In the genomic region with DNA sequence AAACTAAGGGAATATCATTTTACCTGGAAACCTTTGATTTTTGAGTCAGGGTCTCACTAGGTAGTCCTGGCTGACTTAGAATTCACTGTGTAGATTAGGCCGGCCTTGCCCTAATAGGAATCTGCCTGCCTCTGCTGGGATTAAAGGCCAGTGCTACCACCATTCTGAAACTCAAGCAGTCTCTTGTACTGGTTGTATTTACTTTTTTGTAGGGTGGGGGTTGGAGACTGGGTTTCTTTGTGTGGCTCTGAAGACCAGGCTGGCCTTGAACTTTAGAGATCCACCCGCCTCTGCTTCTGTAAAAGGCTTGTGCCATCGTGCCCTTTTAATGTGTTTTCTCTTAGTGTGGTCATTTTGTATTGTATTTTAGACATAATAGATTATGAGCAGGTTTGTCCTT, we compare ENCODE assay signal across 8 mouse cellular contexts. TPM values are rescaled to one million over a fixed set of nuclear protein-coding genes. Genes with fewer than 3 reads are reported as not detected.
DNase-seq lines count a peak whose midpoint lies in the region; ATAC-seq and TF ChIP-seq lines count a peak whose summit lies in the region.

No protein-coding gene starts in this region.

- ATAC-seq in neural tube, embryonic 11.5 days (ENCODE audit: insufficient read depth, low FRiP score, low TSS enrichment): no peak
- ATAC-seq in limb, embryonic 14.5 days (ENCODE audit: low FRiP score, low read depth): no peak
- no peak for ATAC-seq in stomach, postnatal 0 days (ENCODE audit: low FRiP score, low TSS enrichment)

- peak; percentile 50 to 80 for DNase-seq in adrenal gland, adult (ENCODE audit: inconsistent age in 2 of 2, low spot score in 1 of 2)
- no peak for DNase-seq in adrenal gland, postnatal 10 days
- peak; percentile 11 for DNase-seq in neural tube, embryonic 11.5 days (ENCODE audit: low spot score)
- no peak for DNase-seq in neural tube, embryonic 10.5 days (ENCODE audit: extremely low spot score, low spot score)
- DNase-seq in limb, embryonic 14.5 days (ENCODE audit: low spot score): no peak
- no peak for DNase-seq in stomach, postnatal 0 days (ENCODE audit: low spot score)
- no peak for DNase-seq in yolk sac, embryonic 10.5 days (ENCODE audit: low spot score)
- DNase-seq in gastrocnemius, adult 18-20 months (ENCODE audit: low spot score): no peak

- TF ChIP-seq POLR2A in limb, embryonic 14.5 days (IDR thresholded peaks at IDR 0.05; ENCODE audit: borderline replicate concordance, extremely low read depth, insufficient read depth, insufficient read length): no peak

- H3K4me3 ChIP-seq in neural tube, embryonic 11.5 days (ENCODE audit: low read depth, low read length): peak overlapping the region; percentile 70
- peak overlapping the region; percentile 77 for H3K4me3 ChIP-seq in limb, embryonic 14.5 days (replicated peaks; ENCODE audit: low read length)
- peak overlapping the region; percentile 30 for H3K4me3 ChIP-seq in stomach, postnatal 0 days (ENCODE audit: low read depth, low read length)

- peak overlapping the region; percentile 98 for H3K4me2 ChIP-seq in neural tube, embryonic 11.5 days (ENCODE audit: low read depth)
- peak overlapping the region; percentile 58 for H3K4me2 ChIP-seq in limb, embryonic 14.5 days (replicated peaks; ENCODE audit: low read depth, low read length, severe bottlenecking)
- peak overlapping the region; percentile 46 for H3K4me2 ChIP-seq in stomach, postnatal 0 days (replicated peaks; ENCODE audit: low read depth)

- H3K27ac ChIP-seq in neural tube, embryonic 11.5 days (ENCODE audit: low read depth, low read length): no peak overlapping the region
- H3K27ac ChIP-seq in limb, embryonic 14.5 days (replicated peaks; ENCODE audit: low read depth, low read length): no peak overlapping the region
- H3K27ac ChIP-seq in stomach, postnatal 0 days (replicated peaks): no peak overlapping the region

- no peaks in the 10 kb centered on the region for H3K27me3 ChIP-seq in neural tube, embryonic 11.5 days (ENCODE audit: control insufficient read depth, insufficient read depth, low read length)
- H3K27me3 ChIP-seq in limb, embryonic 14.5 days (ENCODE audit: control insufficient read depth, insufficient read depth, low read length): no peaks in the 10 kb centered on the region
- no peaks in the 10 kb centered on the region for H3K27me3 ChIP-seq in stomach, postnatal 0 days (ENCODE audit: control insufficient read depth, insufficient read depth, low read length)

- 0 out of 2 replicates have a peak overlapping the region, but pooled peaks have one; percentile 18 for H3K9ac ChIP-seq in neural tube, embryonic 11.5 days (ENCODE audit: low read length)
- no peak overlapping the region; the same call in 1 of the 2 replicates for H3K9ac ChIP-seq in limb, embryonic 14.5 days (ENCODE audit: low read depth, low read length, severe bottlenecking)
- H3K9ac ChIP-seq in stomach, postnatal 0 days (ENCODE audit: low read length): 0 out of 2 replicates have a peak overlapping the region, but pooled peaks have one; percentile 27

- peaks cover 3% of the 10 kb centered on the region for H3K36me3 ChIP-seq in neural tube, embryonic 11.5 days (ENCODE audit: control insufficient read depth, insufficient read depth, low read length)
- H3K36me3 ChIP-seq in limb, embryonic 14.5 days (ENCODE audit: control insufficient read depth, insufficient read depth, low read length): peaks cover 20% of the 10 kb centered on the region
- H3K36me3 ChIP-seq in stomach, postnatal 0 days (ENCODE audit: control insufficient read depth, insufficient read depth, low read length): peaks cover 10% of the 10 kb centered on the region; the same call in 1 of the 2 replicates

- H3K4me1 ChIP-seq in neural tube, embryonic 11.5 days (ENCODE audit: control insufficient read depth, insufficient read depth, low read length): peaks cover 5% of the 10 kb centered on the region; the same call in 1 of the 2 replicates
- peaks cover 12% of the 10 kb centered on the region; the same call in 1 of the 2 replicates for H3K4me1 ChIP-seq in limb, embryonic 14.5 days (ENCODE audit: control insufficient read depth, insufficient read depth, low read length)
- no peaks in the 10 kb centered on the region for H3K4me1 ChIP-seq in stomach, postnatal 0 days (replicated peaks; ENCODE audit: control insufficient read depth, insufficient read depth)

- H3K9me3 ChIP-seq in neural tube, embryonic 11.5 days (ENCODE audit: control insufficient read depth, low read length): no peaks in the 10 kb centered on the region
- H3K9me3 ChIP-seq in limb, embryonic 14.5 days (ENCODE audit: control insufficient read depth, low read length): no peaks in the 10 kb centered on the region
- H3K9me3 ChIP-seq in stomach, postnatal 0 days (ENCODE audit: control insufficient read depth, low read length): no peaks in the 10 kb centered on the region

- TF ChIP-seq EP300 in stomach, postnatal 0 days (optimal IDR thresholded peaks at IDR 0.05): no peak

- TF ChIP-seq CTCF in stomach, postnatal 0 days (IDR thresholded peaks at IDR 0.05; ENCODE audit: low read depth): no peak

- 73% methylated on average over 3 of the region's 3 CpGs for WGBS in neural tube, embryonic 11.5 days
- 66% methylated on average over 3 of the region's 3 CpGs for WGBS in limb, embryonic 14.5 days
- 41% methylated on average over 3 of the region's 3 CpGs for WGBS in stomach, postnatal 0 days

RNA-seq across cellular contexts. Expression of gene Son, which starts 1.9 kb away (rescaled TPM):
- total RNA-seq in adrenal gland, postnatal 10 days (2021): 100 to 1,000 TPM; 169 to 238 TPM
- polyA plus RNA-seq in neural tube, embryonic 11.5 days (2014; fragmentation: Nextera tagmentation; extraction: Ambion mirVana): 130 and 133 TPM in 2 replicates
- polyA plus RNA-seq in limb, embryonic 14.5 days (2012; rRNA removed): 342 and 354 TPM in 2 replicates
- 180 and 185 TPM in 2 replicates for polyA plus RNA-seq in limb, embryonic 14.5 days (2014; fragmentation: Nextera tagmentation; extraction: Ambion mirVana)
- polyA plus RNA-seq in stomach, postnatal 0 days (2015; fragmentation: Nextera tagmentation; extraction: Ambion mirVana): 62.3 and 65.8 TPM in 2 replicates
- total RNA-seq in gastrocnemius, adult 18-20 months (2021): 10 to 100 TPM; 92.4 to 97.4 TPM

RNA-seq across cellular contexts. Expression of gene Gart, which starts 2.5 kb away (rescaled TPM):
- 10 to 100 TPM; 93.3 to 94.2 TPM for total RNA-seq in adrenal gland, postnatal 10 days (2021)
- polyA plus RNA-seq in neural tube, embryonic 11.5 days (2014; fragmentation: Nextera tagmentation; extraction: Ambion mirVana): 106 and 116 TPM in 2 replicates
- 55.5 and 64.5 TPM in 2 replicates for polyA plus RNA-seq in limb, embryonic 14.5 days (2012; rRNA removed)
- 89.6 and 98.9 TPM in 2 replicates for polyA plus RNA-seq in limb, embryonic 14.5 days (2014; fragmentation: Nextera tagmentation; extraction: Ambion mirVana)
- 35.7 and 36.4 TPM in 2 replicates for polyA plus RNA-seq in stomach, postnatal 0 days (2015; fragmentation: Nextera tagmentation; extraction: Ambion mirVana)
- 10 to 100 TPM; 60.8 to 64.6 TPM for total RNA-seq in gastrocnemius, adult 18-20 months (2021)

RNA-seq across cellular contexts. Expression of gene Dnajc28, which starts 30.4 kb away (rescaled TPM):
- 10 to 100 TPM; 10.9 to 15.4 TPM for total RNA-seq in adrenal gland, postnatal 10 days (2021)
- polyA plus RNA-seq in neural tube, embryonic 11.5 days (2014; fragmentation: Nextera tagmentation; extraction: Ambion mirVana): 4.8 and 5.0 TPM in 2 replicates
- polyA plus RNA-seq in limb, embryonic 14.5 days (2012; rRNA removed): 1.1 and 1.7 TPM in 2 replicates
- 2.9 and 3.2 TPM in 2 replicates for polyA plus RNA-seq in limb, embryonic 14.5 days (2014; fragmentation: Nextera tagmentation; extraction: Ambion mirVana)
- 1.1 and 1.4 TPM in 2 replicates for polyA plus RNA-seq in stomach, postnatal 0 days (2015; fragmentation: Nextera tagmentation; extraction: Ambion mirVana)
- total RNA-seq in gastrocnemius, adult 18-20 months (2021): 10 to 100 TPM; 19.8 to 20.5 TPM

RNA-seq across cellular contexts. Expression of gene Donson, which starts 39.3 kb away (rescaled TPM):
- total RNA-seq in adrenal gland, postnatal 10 days (2021): 10 to 100 TPM in 1 of 2 experiments, 1 to 10 TPM in 1; 8.4 to 11.6 TPM
- polyA plus RNA-seq in neural tube, embryonic 11.5 days (2014; fragmentation: Nextera tagmentation; extraction: Ambion mirVana): 33.7 and 36.3 TPM in 2 replicates
- polyA plus RNA-seq in limb, embryonic 14.5 days (2012; rRNA removed): 28.4 and 33.2 TPM in 2 replicates
- 19.8 and 22.8 TPM in 2 replicates for polyA plus RNA-seq in limb, embryonic 14.5 days (2014; fragmentation: Nextera tagmentation; extraction: Ambion mirVana)
- polyA plus RNA-seq in stomach, postnatal 0 days (2015; fragmentation: Nextera tagmentation; extraction: Ambion mirVana): 5.4 TPM in 2 replicates
- total RNA-seq in gastrocnemius, adult 18-20 months (2021): 1 to 10 TPM; 1.1 TPM

RNA-seq across cellular contexts. Expression of gene Tmem50b, which starts 51.6 kb away (rescaled TPM):
- 10 to 100 TPM; 33.8 to 38.3 TPM for total RNA-seq in adrenal gland, postnatal 10 days (2021)
- 51.9 and 57.4 TPM in 2 replicates for polyA plus RNA-seq in neural tube, embryonic 11.5 days (2014; fragmentation: Nextera tagmentation; extraction: Ambion mirVana)
- 25.4 and 26.7 TPM in 2 replicates for polyA plus RNA-seq in limb, embryonic 14.5 days (2012; rRNA removed)
- 40.6 and 46.7 TPM in 2 replicates for polyA plus RNA-seq in limb, embryonic 14.5 days (2014; fragmentation: Nextera tagmentation; extraction: Ambion mirVana)
- 60.8 and 64.6 TPM in 2 replicates for polyA plus RNA-seq in stomach, postnatal 0 days (2015; fragmentation: Nextera tagmentation; extraction: Ambion mirVana)
- 10 to 100 TPM; 13.1 to 15.1 TPM for total RNA-seq in gastrocnemius, adult 18-20 months (2021)

Comparison
In these comparisons a context has a peak if more than half of its experiments do, and no peak if none do; other contexts are left out.
1. DNase-seq: peak in adrenal gland, adult (2 of 2) and neural tube, embryonic 11.5 days (single experiment); none in adrenal gland, postnatal 10 days (single experiment), neural tube, embryonic 10.5 days (single experiment), limb, embryonic 14.5 days (single experiment), stomach, postnatal 0 days (single experiment), yolk sac, embryonic 10.5 days (single experiment) and gastrocnemius, adult 18-20 months (single experiment).
2. H3K4me2 ChIP-seq: peak in every context shown above with its lines; median percentile 98 in neural tube, embryonic 11.5 days; 58 in limb, embryonic 14.5 days; 46 in stomach, postnatal 0 days.
3. Peak in every context shown above with its lines, with median percentiles within 50 percentile points of each other: H3K4me3 ChIP-seq.